Comparison of ENCODE assay signal across 19 mouse cellular contexts in genomic region chr13:20094916-20095700, GRCm38 (mm10). TPM values are rescaled to one million over a fixed set of nuclear protein-coding genes. Genes with fewer than 3 reads are reported as not detected.
DNase-seq lines count a peak whose midpoint lies in the region; ATAC-seq lines count a peak whose summit lies in the region.
"Had no signal": no experiment of that assay in that cellular context is flagged by ENCODE, and none has a peak within 500 bp of the region (broad histone marks: within the 10 kb centered on the region; RNA-seq: fewer than 3 reads in every experiment).

No protein-coding gene starts in this region.

- ATAC-seq in frontal cortex, adult (ENCODE audit: low TSS enrichment), result peak; percentile 67
- no peak for ATAC-seq in megakaryocyte-erythroid progenitor cell, adult 5-6 weeks (replicated peaks; ENCODE audit: low FRiP score, low TSS enrichment, poor library complexity, severe bottlenecking)
- ATAC-seq: forebrain, embryonic 14.5 days; liver, embryonic 12.5 days had no signal

- DNase-seq in frontal cortex, postnatal 25 days (ENCODE audit: low spot score in 2 of 2), result no peak
- DNase-seq in right cerebral cortex, adult 18-20 months, result peak; percentile 63
- DNase-seq in right cerebral cortex, postnatal 10 days (ENCODE audit: low spot score in 2 of 2), result no peak
- DNase-seq in brain, adult 2 months (ENCODE audit: low read depth, low spot score), result peak; percentile 82
- DNase-seq in right cerebral cortex, postnatal 36 days (ENCODE audit: low spot score in 2 of 2), result peak; percentile 22 to 48
- DNase-seq in urinary bladder, postnatal 10 days (ENCODE audit: low spot score), result no peak
- DNase-seq: adrenal gland, adult 8-10 months; cerebellum, postnatal 14 days; gastrocnemius, postnatal 36 days; kidney, adult 2 months; kidney, postnatal 25 days; lung, adult 2 months; lung, postnatal 36 days; retina, postnatal 1 day; thymus, postnatal 14 days had no signal

RNA-seq across cellular contexts. Expression of gene Elmo1, which starts 4.7 kb away (rescaled TPM):
- 23.4 and 35.0 TPM in 2 replicates for total RNA-seq in megakaryocyte-erythroid progenitor cell, adult 5-6 weeks (2014; fragmentation: Nextera tagmentation)
- total RNA-seq in megakaryocyte-erythroid progenitor cell, adult 5-6 weeks (2017), result 13.0 and 17.2 TPM in 2 replicates

Comparison
In these comparisons a context has a peak if more than half of its experiments do, and no peak if none do; other contexts are left out.
1. DNase-seq: peak in right cerebral cortex, adult 18-20 months (single experiment), brain, adult 2 months (single experiment) and right cerebral cortex, postnatal 36 days (2 of 2); none in frontal cortex, postnatal 25 days (0 of 2), right cerebral cortex, postnatal 10 days (0 of 2) and urinary bladder, postnatal 10 days (single experiment).